Mouse (Mus musculus) limb, embryonic 13.5 days (tissue): ENCODE measurements around the gene Kif26b. TPM values are rescaled to one million over a fixed set of nuclear protein-coding genes. Genes with fewer than 3 reads are reported as not detected.

Experiments
- ATAC-seq: fragments of 200-750 bp; cut with Nextera tagmentation; 2 replicates; pipeline ENCODE4 v1.8.0; 2017; ENCODE audit warnings: low read depth, moderate number of reproducible peaks, moderate TSS enrichment; ENCODE audit not compliant: low FRiP score
- H3K27ac ChIP-seq: fragments of 300-500 bp; sonication (generic); 2 replicates; pipeline ENCODE4 v1.5.1; 2015; ENCODE audit warnings: inconsistent platforms, mild to moderate bottlenecking, moderate library complexity
- H3K27me3 ChIP-seq: fragments of 300-500 bp; sonication (generic); 2 replicates; pipeline ENCODE4 v1.6.1; 2015; ENCODE audit warnings: mild to moderate bottlenecking, inconsistent platforms
- H3K36me3 ChIP-seq: fragments of 300-500 bp; sonication (generic); 2 replicates; pipeline ENCODE4 v1.6.1; 2015; ENCODE audit warnings: inconsistent platforms, mild to moderate bottlenecking, moderate library complexity
- H3K4me1 ChIP-seq: fragments of 300-500 bp; sonication (generic); 2 replicates; pipeline ENCODE4 v1.6.1; 2015; ENCODE audit warnings: inconsistent platforms
- H3K4me2 ChIP-seq: fragments of 300-500 bp; sonication (generic); replicated peaks from 2 replicates; pipeline ENCODE4 v1.6.1; 2015; ENCODE audit warnings: inconsistent platforms, mild to moderate bottlenecking, moderate library complexity
- H3K4me3 ChIP-seq: fragments of 300-500 bp; sonication (generic); 2 replicates; pipeline ENCODE4 v1.5.1; 2015; ENCODE audit warnings: moderate library complexity, mild to moderate bottlenecking, inconsistent platforms
- H3K9ac ChIP-seq: fragments of 300-500 bp; sonication (generic); 2 replicates; pipeline ENCODE4 v1.6.1; 2015; ENCODE audit warnings: mild to moderate bottlenecking, inconsistent platforms
- H3K9me3 ChIP-seq: fragments of 300-500 bp; sonication (generic); 2 replicates; pipeline ENCODE4 v1.6.1; 2016; ENCODE audit warnings: inconsistent platforms
- WGBS: fragments of 180-500 bp; shearing (Covaris S2); methylation state at CpG from one replicate; pipeline ENCODE4 v1.1.7; 2015; 5-methylcytosine and 5-hydroxymethylcytosine counted together
- polyA plus RNA-seq: library from polyadenylated mRNA; unstranded; fragments of >200 nt; fragmentation: Nextera tagmentation; extraction: Ambion mirVana; gene quantifications from 2 replicates; pipeline ENCODE4 v1.2.1, GENCODE M21; 2015

The Kif26b gene
- polyA plus RNA-seq, 1 experiment from 2014 or later = 13.3 TPM

DNA sequence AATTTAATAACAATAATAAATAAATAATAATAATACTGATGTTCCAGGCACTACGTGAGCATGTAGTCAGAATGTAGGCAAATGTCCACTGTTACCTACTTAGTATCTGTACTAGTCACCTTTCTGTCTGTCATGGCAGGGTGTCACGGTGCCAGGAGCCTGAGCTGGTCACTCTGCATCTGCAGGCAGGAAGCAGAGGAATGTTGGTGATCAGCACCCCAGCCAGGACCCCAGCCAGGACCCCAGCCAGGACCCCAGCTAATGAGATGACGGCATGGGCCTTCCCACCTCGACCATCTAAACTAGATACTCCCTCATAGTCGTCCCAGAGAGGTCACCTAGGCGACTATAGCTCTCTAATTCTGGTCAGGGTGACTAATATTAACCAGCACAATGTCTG is 288.6 kb downstream of the Kif26b start:
- WGBS = 81% methylated on average over 6 of the region's 6 CpGs
- Histone ChIP-seq H3K4me3 (no peak overlapping the region), H3K9ac (no peak overlapping the region), H3K27me3 (no peaks in the 10 kb centered on the region), H3K4me2 (no peak overlapping the region), H3K4me1 (peaks cover 39% of the 10 kb centered on the region), H3K9me3 (no peaks in the 10 kb centered on the region), H3K36me3 (no peaks in the 10 kb centered on the region), H3K27ac (no peak overlapping the region)
- ATAC-seq = no peak

DNA sequence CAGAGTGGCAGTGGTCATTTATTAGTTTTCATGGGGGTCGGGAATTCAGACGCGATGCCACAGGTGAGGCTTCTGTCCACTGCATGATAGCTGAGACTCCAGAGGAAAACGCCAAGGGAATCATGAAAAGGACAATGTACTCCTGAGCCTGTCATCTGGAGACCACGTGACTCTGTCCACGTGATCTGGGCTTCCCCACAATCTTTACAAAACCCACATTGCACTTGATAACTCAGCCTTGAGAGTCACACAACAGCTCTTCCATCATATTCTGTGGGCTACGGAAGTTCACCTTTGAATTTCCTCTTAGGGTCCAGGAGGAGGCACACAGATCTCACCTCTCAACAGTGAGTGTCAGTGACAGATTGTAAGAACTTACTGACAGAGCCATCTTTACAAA is 290.1 kb downstream of the Kif26b start:
- H3K4me2 ChIP-seq = no peak overlapping the region
- H3K9ac ChIP-seq = no peak overlapping the region
- WGBS = 64% methylated on average over 7 of the region's 7 CpGs
- no peak for ATAC-seq
- no peaks in the 10 kb centered on the region for H3K9me3 ChIP-seq
- no peak overlapping the region for H3K27ac ChIP-seq
- no peaks in the 10 kb centered on the region for H3K27me3 ChIP-seq
- H3K4me1 ChIP-seq = peaks cover 42% of the 10 kb centered on the region
- peaks cover 13% of the 10 kb centered on the region; the same call in 1 of the 2 replicates for H3K36me3 ChIP-seq
- H3K4me3 ChIP-seq = no peak overlapping the region

DNA sequence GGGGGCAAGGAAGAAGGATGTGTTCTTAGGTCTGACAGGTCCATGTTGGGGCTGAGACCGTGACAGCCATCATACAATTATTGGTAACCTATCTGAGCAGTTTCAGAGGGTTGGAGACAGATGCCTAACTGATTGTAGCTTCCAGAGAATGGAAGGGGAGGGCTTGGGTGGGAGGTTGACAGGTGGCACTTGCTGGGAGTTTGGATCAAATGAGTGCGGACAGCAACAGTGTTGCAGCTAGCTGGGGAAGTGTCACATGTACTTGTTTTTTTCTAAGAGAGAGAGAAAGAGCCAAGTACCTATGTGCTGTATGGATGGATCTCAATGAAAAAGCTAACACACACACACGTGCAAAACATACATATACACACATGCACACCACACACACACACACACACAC is 291.2 kb downstream of the Kif26b start:
- Histone ChIP-seq H3K27me3 (no peaks in the 10 kb centered on the region), H3K4me1 (peaks cover 42% of the 10 kb centered on the region), H3K4me3 (no peak overlapping the region), H3K9ac (no peak overlapping the region), H3K36me3 (peaks cover 16% of the 10 kb centered on the region; the same call in 1 of the 2 replicates), H3K4me2 (no peak overlapping the region), H3K27ac (no peak overlapping the region), H3K9me3 (no peaks in the 10 kb centered on the region)
- no peak for ATAC-seq
- 83% methylated on average over 3 of the region's 3 CpGs for WGBS

DNA sequence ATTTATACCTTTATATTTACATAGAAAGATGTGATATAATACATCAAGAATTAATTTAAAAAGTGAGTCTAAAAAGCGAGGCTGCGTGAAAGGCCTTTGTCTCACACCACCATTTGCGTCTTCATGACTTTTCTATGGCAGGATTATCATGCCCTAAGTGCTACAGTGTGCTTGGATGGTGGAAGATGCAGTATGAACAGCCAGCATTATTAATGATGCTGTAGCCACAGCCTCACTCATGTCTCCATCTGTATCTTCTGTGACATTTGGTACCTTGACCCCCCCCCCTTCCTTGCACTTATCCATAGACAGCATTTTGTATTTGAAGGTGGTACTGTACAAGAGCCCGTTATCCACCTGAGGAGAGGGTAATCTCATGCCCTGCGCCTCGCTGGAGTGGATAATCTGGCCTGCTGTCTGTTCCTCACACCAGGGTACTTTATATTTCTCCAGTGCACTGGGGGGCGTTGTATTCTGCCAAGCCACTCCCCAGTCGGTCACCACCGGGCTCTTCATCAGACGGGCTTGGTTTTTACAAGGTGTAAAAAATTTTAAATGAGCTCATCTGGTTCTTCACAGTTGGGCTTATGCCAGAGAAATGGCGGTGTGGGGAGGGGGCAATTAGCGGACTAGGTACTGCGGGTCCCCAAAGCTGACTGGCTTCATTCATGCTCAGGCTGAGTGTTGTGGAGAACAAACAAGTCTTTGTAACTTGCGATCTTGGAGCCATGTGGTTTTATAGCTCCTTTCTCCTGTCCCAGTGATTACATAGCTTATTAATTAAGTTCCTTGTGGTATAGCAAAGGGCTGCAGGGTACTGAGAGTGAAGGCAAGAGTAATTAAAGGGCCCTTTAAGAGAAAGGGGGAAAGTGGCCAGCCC is 291.9 kb downstream of the Kif26b start:
- H3K9ac ChIP-seq = no peak overlapping the region
- H3K4me2 ChIP-seq = peak overlapping the region; percentile 27
- no peaks in the 10 kb centered on the region for H3K27me3 ChIP-seq
- H3K27ac ChIP-seq = peak overlapping the region; percentile 63
- H3K9me3 ChIP-seq = no peaks in the 10 kb centered on the region
- 0 out of 2 replicates have a peak overlapping the region, but pooled peaks have one; percentile 1 for H3K4me3 ChIP-seq
- peaks cover 42% of the 10 kb centered on the region for H3K4me1 ChIP-seq
- WGBS = 37% methylated on average over 14 of the region's 14 CpGs
- peak; percentile 86 for ATAC-seq
- peaks cover 16% of the 10 kb centered on the region; the same call in 1 of the 2 replicates for H3K36me3 ChIP-seq

DNA sequence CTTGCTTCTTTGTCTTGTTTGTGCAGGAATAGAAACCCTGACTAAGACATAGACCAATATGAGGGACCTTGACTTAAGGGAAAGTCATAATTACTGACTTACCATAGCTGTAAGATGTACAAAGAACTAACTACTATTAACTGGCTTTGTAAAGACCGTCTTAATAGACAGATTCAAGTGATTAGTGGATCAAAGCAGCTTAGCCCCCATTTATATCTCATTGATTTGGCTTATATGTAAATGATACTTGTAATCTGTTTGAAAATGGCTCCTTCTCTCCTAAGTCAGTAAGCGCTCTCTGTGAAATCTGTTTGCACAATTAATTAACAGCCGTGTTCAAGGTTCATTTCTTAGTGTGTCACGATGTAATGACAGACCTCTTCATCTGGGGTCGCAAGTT is 295.9 kb downstream of the Kif26b start:
- no peak for ATAC-seq
- Histone ChIP-seq H3K9ac (no peak overlapping the region), H3K4me3 (no peak overlapping the region), H3K27me3 (no peaks in the 10 kb centered on the region), H3K4me1 (peaks cover 41% of the 10 kb centered on the region), H3K9me3 (no peaks in the 10 kb centered on the region), H3K4me2 (no peak overlapping the region), H3K36me3 (peaks cover 16% of the 10 kb centered on the region; the same call in 1 of the 2 replicates), H3K27ac (no peak overlapping the region)
- 77% methylated on average over 5 of the region's 5 CpGs for WGBS

DNA sequence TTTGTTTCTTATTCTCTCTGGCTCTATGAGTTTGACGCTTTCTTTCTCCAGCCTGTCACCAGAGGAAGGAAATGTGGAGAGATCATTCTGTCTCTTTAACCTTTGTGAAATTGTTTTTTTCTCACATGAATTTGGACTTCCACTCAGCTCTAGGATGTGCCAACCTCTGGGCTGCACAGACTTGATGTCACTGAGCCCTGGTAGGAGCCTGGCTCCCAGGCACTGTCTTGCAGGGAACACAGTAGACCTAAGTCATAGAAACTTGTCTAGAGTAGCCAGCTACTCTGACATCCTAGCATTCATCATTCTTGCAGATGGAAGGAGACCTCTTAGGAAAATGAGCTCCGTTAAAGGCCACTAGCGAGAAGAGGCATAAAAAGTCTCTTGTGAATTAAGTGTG is 298.3 kb downstream of the Kif26b start:
- ATAC-seq = no peak
- H3K4me3 ChIP-seq = no peak overlapping the region
- H3K4me1 ChIP-seq = peaks cover 20% of the 10 kb centered on the region; the same call in 1 of the 2 replicates
- no peak overlapping the region for H3K4me2 ChIP-seq
- peaks cover 16% of the 10 kb centered on the region; the same call in 1 of the 2 replicates for H3K36me3 ChIP-seq
- H3K27me3 ChIP-seq = no peaks in the 10 kb centered on the region
- H3K27ac ChIP-seq = no peak overlapping the region
- H3K9me3 ChIP-seq = no peaks in the 10 kb centered on the region
- 81% methylated on average over 3 of the region's 3 CpGs for WGBS
- H3K9ac ChIP-seq = no peak overlapping the region

DNA sequence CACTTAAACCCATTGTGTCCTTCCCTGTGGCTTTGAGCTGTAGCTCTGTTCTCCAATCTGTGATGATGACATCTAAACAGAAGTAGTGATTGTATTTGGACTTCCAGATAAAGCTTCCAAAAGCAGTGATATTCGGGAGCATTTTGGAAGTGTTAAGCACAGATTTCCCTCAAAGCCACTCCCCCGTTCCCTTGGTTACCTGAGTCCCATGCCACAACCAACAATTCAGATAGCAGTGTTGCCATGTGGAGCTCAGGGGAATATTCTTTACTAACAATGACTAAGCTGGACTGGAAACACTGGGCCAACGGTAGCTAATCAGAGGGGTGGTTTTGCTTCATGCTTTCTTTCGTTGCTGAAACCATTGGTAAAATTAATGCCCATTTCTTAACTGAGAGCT is 300.5 kb downstream of the Kif26b start:
- 92% methylated on average over 4 of the region's 4 CpGs for WGBS
- Histone ChIP-seq H3K27me3 (no peaks in the 10 kb centered on the region), H3K9me3 (no peaks in the 10 kb centered on the region), H3K9ac (no peak overlapping the region), H3K27ac (no peak overlapping the region), H3K4me3 (no peak overlapping the region), H3K36me3 (no peaks in the 10 kb centered on the region), H3K4me1 (peaks cover 14% of the 10 kb centered on the region; the same call in 1 of the 2 replicates), H3K4me2 (no peak overlapping the region)
- no peak for ATAC-seq

DNA sequence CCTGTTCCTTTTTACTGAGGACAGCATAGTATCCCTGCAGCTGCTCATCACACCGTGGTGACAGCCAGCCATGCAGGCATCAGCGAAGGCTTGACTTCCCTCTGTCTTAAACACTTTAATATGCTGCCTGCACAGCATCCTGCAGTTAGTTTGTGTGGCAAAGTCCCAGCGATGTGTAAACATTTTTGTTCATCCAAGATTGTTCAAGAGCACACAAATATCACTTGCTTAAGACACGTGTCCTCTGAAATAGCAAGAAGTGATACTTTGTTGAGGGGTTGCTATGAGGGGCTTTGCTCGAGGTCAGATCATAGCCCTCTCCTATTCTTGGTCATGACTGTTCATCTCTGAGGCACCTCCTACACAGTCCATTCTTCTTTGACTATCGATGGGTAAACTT is 303.6 kb downstream of the Kif26b start:
- no peaks in the 10 kb centered on the region for H3K9me3 ChIP-seq

DNA sequence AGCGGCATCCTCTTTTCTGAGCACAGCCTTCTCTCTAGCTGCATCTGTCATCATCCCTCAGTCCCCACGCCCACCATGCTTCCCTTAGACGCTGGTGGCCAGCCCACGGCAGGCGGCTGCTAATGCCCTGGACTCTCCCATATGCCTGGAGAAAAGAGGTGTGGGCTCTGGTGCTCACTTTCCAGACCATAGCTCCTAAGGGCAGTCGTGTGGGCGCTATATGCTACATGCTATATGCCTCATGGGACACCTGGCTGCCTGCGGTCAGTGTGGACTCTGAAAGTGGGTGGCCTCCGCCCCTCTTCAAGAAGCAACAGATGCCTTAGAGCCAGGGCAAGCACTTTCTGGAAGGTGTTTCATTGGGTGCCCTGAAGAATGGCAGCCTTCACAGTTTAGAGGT is 306.9 kb downstream of the Kif26b start:
- 85% methylated on average over 9 of the region's 9 CpGs for WGBS
- Histone ChIP-seq H3K4me1 (no peaks in the 10 kb centered on the region), H3K36me3 (no peaks in the 10 kb centered on the region; the same call in 1 of the 2 replicates), H3K27me3 (no peaks in the 10 kb centered on the region), H3K4me3 (no peak overlapping the region), H3K4me2 (no peak overlapping the region), H3K9ac (no peak overlapping the region), H3K27ac (no peak overlapping the region), H3K9me3 (no peaks in the 10 kb centered on the region)
- no peak for ATAC-seq

More for the DNA sequence above, 303.6 kb downstream of the Kif26b start:
- peaks cover 10% of the 10 kb centered on the region; the same call in 1 of the 2 replicates for H3K4me1 ChIP-seq
- no peaks in the 10 kb centered on the region for H3K27me3 ChIP-seq
- no peak overlapping the region for H3K4me3 ChIP-seq
- no peaks in the 10 kb centered on the region for H3K36me3 ChIP-seq
- H3K27ac ChIP-seq = no peak overlapping the region
- no peak for ATAC-seq
- H3K9ac ChIP-seq = no peak overlapping the region
- 87% methylated on average over 6 of the region's 6 CpGs for WGBS
- H3K4me2 ChIP-seq = no peak overlapping the region

DNA sequence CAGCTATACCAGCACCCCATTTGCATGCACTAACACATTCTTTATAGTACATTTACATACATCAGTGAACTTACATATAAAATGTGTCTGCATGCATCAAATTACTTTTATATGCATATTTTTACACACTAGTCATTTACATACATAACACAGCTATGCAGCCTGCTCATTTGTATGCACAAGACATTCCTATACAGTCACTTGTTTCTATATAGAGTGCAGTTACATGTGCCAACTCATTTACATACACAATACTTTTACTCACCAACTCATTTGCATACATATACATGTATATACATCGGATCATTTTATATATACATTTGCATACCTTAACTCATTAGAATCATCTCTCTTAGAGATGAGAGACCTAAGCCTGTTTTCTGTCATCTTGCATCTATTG is 308.1 kb downstream of the Kif26b start:
- 90% methylated on average over 1 of the region's 1 CpGs for WGBS
- Histone ChIP-seq H3K9me3 (no peaks in the 10 kb centered on the region), H3K4me3 (no peak overlapping the region), H3K36me3 (no peaks in the 10 kb centered on the region; the same call in 1 of the 2 replicates), H3K27ac (no peak overlapping the region), H3K27me3 (no peaks in the 10 kb centered on the region), H3K9ac (no peak overlapping the region), H3K4me1 (no peaks in the 10 kb centered on the region), H3K4me2 (no peak overlapping the region)
- no peak for ATAC-seq

DNA sequence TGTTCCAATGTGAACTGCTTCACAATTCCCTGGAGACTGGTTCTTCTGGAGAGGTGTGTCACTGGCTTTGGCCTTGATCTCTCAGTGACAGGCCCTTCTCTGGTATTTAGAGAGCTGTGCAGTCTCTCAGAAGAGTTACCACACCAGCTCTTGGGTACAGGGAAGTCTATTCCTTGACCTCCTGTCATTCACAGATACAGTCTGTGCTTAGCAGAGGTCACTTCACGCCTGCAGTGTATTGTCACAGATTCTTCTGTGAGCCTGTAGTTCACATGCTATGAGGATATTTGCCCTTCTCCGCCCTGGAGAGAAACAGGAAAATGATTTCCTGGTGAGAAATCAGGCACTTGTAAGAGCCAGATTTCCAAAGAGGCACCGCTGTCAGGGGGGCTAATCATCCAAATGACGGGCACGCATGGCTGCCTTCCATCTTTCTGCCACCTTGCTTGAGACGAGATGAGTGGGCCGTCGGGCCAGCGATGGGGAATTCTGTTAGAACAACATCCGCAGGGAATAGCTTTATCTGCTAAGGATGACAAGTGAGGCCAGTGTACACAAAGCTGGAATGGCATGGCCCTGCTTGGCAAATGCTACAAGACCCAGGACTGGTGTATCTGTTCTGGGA is 309.9 kb downstream of the Kif26b start:
- Histone ChIP-seq H3K9me3 (no peaks in the 10 kb centered on the region), H3K4me2 (no peak overlapping the region), H3K9ac (no peak overlapping the region), H3K36me3 (no peaks in the 10 kb centered on the region; the same call in 1 of the 2 replicates), H3K4me1 (peaks cover 14% of the 10 kb centered on the region), H3K27ac (no peak overlapping the region), H3K4me3 (no peak overlapping the region), H3K27me3 (no peaks in the 10 kb centered on the region)
- no peak for ATAC-seq
- 88% methylated on average over 10 of the region's 10 CpGs for WGBS

DNA sequence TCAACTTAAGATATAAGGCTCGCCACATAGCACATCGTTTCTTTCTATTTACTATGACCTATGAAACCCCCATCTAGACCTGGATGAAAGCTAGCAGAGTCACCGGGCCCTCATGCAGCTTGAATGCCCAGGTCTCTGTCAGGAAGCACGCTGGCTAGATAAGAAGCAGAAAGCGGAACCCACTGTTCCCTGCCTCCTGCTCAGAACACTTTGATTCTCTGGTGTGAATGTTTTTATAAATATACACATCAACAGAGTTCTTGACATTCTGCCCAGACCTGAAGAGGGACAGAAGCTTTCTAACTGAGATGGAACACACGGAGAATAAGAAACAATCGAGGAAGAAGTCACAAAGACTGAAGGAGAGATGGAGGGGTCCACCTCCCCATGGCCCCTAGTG is 311.4 kb downstream of the Kif26b start:
- Histone ChIP-seq H3K9ac (no peak overlapping the region), H3K4me3 (no peak overlapping the region), H3K9me3 (no peaks in the 10 kb centered on the region), H3K27ac (no peak overlapping the region), H3K4me1 (peaks cover 17% of the 10 kb centered on the region), H3K27me3 (no peaks in the 10 kb centered on the region), H3K36me3 (no peaks in the 10 kb centered on the region; the same call in 1 of the 2 replicates), H3K4me2 (no peak overlapping the region)
- 87% methylated on average over 7 of the region's 7 CpGs for WGBS
- no peak for ATAC-seq
